Mouse (Mus musculus) mature B cell (primary cell): Measurements from ENCODE around the gene Auts2.

ENCODE experiments used
- in situ Hi-C: fragments of 300-500 bp; cut with MboI; formaldehyde crosslinking; loops from 2 replicates; pipeline ENCODE4 v1.14.3; 2019

Gene Auts2

GRCm38 (mm10) chr5:132182077-132182476, 361.1 kb downstream of the Auts2 start:
- in situ Hi-C loops: no loop called here

GRCm38 (mm10) chr5:132170010-132170409, 373.1 kb downstream of the Auts2 start:
- in situ Hi-C loops: no loop called here

DNA sequence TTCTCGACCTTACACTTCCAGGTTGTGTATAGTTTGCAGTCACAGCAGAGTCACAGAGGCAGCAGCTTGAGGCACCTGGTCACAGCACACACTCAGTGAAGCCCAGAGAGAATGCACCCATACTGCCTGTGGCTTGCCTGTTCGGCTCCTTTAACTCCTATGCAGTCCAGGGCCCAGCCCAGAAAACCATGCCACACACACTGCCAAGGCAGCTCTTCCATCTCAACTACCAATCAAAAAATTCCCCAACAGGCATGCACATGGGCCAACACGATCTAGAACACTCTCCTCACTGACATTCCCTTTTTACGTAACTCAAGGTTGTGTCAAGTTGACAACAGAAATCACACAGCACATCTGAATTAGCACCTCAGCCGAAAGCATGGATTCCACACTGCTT, 374.3 kb downstream of the Auts2 start:
- in situ Hi-C loops: no loop called here

DNA sequence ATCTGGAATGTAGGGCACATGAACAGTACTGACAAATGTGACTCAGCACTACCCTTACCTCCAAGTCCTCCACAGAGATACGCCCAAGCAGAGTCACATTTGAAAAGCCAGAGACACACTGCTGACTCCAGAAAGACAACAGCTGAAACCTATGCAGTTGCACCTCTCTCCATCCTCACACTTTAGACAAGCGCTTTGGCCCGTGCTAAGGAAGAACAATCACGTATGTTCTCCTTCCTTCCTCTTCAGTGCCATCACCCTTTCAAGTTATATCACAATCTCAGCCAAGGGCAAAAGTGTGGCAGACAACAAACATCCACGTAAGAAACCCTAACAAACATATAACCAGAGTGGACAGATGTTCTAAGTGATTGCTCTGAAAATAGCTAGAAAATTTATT, 374.9 kb downstream of the Auts2 start:
- in situ Hi-C loops: no loop called here

GRCm38 (mm10) chr5:132166559-132166958, 376.6 kb downstream of the Auts2 start:
- in situ Hi-C loops: no loop called here

DNA sequence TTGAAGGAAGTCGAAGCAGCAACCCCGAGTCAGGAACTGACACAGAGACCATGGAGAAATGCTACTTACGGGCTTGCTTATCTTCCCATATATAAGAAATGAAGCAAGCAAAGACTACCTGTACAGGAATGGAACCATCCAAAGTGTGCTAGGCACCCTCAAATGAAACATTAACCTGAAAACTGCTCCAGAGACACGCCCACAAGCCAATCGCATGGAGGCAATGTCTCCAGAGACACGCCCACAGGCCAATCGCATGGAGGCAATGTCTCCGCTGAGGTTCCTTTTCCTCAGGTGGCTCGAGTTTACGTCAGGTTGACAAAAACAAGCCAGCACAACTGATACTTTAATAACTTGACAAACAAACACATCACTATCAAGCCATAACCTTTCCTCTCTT, 379.2 kb downstream of the Auts2 start:
- in situ Hi-C loops: no loop called here

DNA sequence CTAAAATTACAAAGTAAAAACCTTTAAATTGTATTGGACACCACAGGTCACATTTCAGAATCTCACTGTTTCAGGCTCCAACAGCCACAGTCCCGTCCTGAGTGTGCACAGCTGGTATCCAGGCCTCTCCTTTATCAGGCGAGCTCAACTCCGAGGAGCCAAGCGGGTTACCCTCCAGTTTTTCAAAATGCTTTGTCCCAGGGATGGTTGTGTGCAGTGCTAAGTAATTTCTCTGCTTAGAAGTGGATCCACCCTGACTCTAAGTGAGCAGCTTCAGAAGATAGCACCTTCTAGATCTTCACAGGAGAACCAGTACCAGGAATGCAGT, 381.0 kb downstream of the Auts2 start:
- in situ Hi-C loops: no loop called here

DNA sequence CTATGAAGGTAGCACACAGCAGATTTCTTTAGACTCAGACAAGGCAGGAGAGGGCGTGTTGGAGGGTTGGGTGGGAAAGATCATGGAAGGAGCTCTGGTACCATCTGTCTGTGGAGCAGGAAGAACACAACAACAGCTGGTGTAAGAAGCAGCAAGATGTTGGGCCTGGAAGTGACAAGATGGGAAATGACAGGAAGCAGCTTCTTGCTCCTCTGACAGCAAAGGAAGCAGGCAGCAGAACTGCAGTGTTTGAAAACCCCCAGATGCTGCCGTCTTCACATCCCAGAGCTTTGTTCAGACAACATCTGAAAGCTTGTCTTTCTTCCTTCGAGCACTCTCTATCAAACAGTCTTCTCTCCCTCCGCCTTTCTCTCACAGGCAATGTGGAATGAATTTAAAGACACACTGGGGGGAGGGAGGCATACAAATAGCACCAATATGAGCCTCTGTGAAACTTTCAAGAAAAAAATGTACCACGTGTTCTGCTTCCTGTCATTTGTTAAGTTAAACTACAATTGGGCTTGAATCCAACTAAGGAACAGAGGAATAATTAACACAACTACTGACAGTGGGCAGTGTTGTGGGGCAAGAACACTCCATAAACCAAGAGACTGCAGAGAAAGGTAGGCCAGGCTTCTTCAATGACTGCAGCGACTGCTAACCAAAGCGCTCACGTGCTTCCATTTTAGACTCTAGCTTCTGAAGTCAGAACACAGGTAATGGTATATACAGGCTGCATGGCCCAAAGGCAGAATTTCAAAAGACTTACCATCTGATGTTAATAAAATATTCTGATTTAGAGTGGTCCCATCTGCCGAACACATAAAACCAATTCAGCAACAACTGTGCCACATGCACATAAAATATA, 381.6 kb downstream of the Auts2 start:
- in situ Hi-C loops: no loop called here

- in situ Hi-C loops: no loop called here
Measured at GRCm38 (mm10) chr5:132144181-132144580, 399.0 kb downstream of the Auts2 start.

DNA sequence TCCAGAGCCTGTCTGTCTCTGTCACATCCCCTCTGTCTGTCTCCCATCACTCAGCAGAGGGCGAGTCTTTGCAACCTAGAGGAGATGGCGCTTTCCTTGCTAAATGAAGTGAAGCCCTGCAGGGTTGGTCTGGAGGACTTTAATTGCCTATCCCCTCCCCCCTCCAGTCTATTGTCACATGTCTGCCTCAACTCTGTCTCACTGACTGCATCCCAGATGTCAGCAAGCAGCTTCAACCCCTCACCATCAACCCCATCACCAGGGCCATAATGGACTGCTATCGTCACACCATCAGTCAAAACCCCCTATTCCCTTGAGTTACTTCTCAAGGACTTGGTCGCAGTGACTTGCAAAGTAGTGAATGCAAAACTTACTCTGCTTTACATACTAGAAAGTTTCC, 402.3 kb downstream of the Auts2 start:
- in situ Hi-C loops: no loop called here

DNA sequence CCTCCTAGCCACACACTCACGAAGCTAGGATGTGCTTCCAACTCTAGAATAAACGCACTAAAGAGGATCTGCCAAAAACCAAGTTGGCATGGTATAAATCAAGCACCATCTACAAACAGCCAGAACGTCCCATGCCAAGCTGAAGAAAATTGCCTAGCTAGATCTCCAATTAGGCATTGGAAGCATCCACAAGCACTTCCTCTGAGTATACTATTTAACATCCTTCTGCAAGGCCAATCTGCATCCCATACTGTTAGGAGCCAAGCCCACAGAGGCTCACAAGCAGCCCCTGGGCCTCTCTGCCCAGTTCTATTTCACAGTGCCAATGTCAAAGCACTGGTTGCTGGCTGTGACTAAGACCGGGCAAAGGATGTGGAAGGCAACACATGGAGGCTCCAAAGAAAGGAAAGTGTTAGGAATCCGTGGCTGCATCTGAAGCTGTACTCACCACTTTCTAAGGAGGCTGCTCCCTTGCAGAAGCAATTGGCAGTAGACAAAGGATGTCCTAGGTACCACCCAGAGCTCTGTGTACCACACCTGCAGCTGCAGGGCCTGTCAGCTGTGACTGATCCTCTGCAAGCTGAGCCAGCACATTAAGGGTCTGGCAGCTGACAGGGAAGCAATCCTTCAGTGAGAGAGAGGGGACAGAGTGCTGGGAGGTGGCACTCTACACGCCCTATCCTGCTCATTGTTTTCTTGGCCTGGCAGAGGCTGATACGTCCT, 407.0 kb downstream of the Auts2 start:
- in situ Hi-C loops: no loop called here

- in situ Hi-C loops: no loop called here
Measured at GRCm38 (mm10) chr5:132131948-132132347, 411.2 kb downstream of the Auts2 start.

DNA sequence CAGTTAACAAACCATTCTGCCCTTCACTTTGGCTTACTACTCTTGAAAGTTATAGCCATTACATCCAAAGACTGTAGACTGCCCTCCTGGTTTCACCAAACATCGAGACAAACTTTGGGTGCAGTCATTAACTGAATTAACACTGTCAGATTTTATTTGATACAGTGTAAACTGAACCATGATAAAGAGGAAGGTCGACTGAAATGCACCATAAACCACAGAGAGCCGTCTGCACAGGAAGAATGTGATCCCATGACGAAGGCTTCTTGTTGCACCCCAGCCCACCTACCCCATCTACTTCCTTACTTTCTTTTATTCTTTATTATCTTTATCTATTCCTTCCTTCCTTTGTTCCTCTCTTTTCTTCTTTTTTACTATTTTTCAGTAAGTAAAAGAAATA, 412.6 kb downstream of the Auts2 start:
- in situ Hi-C loops: no loop called here

DNA sequence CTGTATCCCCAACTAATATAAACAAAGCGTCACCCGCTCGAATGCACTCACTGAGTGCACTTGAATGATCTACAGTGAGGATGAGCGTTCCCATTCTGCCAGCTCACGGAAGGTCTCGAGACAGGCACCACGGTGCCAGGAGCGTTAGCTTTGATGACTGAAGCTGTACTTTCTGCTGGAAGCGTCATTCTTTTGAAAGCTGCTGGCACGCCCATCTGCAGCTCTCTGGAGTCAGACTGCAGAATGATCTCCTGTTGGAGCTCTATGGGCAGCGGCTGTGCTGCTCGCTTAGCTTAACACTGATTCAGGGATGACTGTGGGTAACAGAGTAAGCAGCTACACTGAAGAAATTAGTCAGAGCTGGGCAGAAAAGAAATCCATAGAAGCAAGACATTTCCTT, 416.5 kb downstream of the Auts2 start:
- in situ Hi-C loops: no loop called here

GRCm38 (mm10) chr5:132115631-132116030, 427.5 kb downstream of the Auts2 start:
- in situ Hi-C loops: no loop called here

GRCm38 (mm10) chr5:132114561-132115301, 428.4 kb downstream of the Auts2 start:
- in situ Hi-C loops: no loop called here

DNA sequence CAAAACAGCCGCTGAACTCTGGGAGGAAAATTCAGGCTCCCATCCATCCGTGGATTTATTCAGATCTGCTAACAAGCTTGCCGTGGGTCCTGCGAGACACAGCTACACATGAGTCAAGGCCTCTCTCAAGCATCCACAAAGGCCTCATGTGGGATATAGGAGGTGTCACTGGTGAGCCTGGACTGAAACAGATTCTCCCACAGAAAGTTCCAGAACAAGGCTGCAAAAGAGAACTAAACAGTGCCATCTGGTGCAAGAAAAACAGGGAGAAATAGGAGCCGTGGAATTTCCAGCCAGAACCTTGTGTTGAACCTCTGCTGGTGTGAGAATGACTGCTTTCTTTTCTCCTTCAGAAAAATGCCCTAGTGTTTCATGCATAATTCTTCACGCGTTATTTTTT, 429.7 kb downstream of the Auts2 start:
- in situ Hi-C loops: no loop called here

GRCm38 (mm10) chr5:132112666-132113065, 430.5 kb downstream of the Auts2 start:
- in situ Hi-C loops: no loop called here

GRCm38 (mm10) chr5:132102426-132102825, 440.7 kb downstream of the Auts2 start:
- in situ Hi-C loops: no loop called here

GRCm38 (mm10) chr5:132098461-132098860, 444.7 kb downstream of the Auts2 start:
- in situ Hi-C loops: no loop called here

GRCm38 (mm10) chr5:132092721-132093120, 450.4 kb downstream of the Auts2 start:
- in situ Hi-C loops: no loop called here

- in situ Hi-C loops: no loop called here
Measured at GRCm38 (mm10) chr5:132089496-132090250, 453.5 kb downstream of the Auts2 start.
